Mouse (Mus musculus): ENCODE data around the gene Ccpg1os.

The Ccpg1os gene

GRCm38 (mm10) chr9:72985250-72986220 is at the start of gene Ccpg1os, which contains the start of gene Ccpg1:
Ccpg1os (minus strand) TSS chr9:72985382.
Ccpg1 (plus strand) TSS chr9:72985429.
- DNase-seq (ENCODE audit: low read depth): peak; percentile 98

GRCm38 (mm10) chr9:73033406-73033805 is 48.2 kb upstream of the Ccpg1os start:
- DNase-seq (ENCODE audit: low read depth): no peak

- no peak for DNase-seq (ENCODE audit: low read depth)
Measured at GRCm38 (mm10) chr9:73031421-73031820, 46.2 kb upstream of the Ccpg1os start.

- DNase-seq (ENCODE audit: low read depth): no peak
Measured at GRCm38 (mm10) chr9:73030443-73030842, 45.3 kb upstream of the Ccpg1os start.

GRCm38 (mm10) chr9:73025818-73026636 is 40.8 kb upstream of the Ccpg1os start:
- DNase-seq (ENCODE audit: low read depth): no peak

- DNase-seq (ENCODE audit: low read depth): no peak
Measured at GRCm38 (mm10) chr9:73020566-73021097, 35.5 kb upstream of the Ccpg1os start.

- DNase-seq (ENCODE audit: low read depth): no peak
Measured at GRCm38 (mm10) chr9:73019841-73020240, 34.7 kb upstream of the Ccpg1os start.

GRCm38 (mm10) chr9:73014724-73015123 is 29.5 kb upstream of the Ccpg1os start:
- no peak for DNase-seq (ENCODE audit: low read depth)

GRCm38 (mm10) chr9:73012629-73013028 is 27.4 kb upstream of the Ccpg1os start:
- DNase-seq (ENCODE audit: low read depth): peak; percentile 14

GRCm38 (mm10) chr9:73008384-73008783 is 23.2 kb upstream of the Ccpg1os start:
- no peak for DNase-seq (ENCODE audit: low read depth)

- DNase-seq (ENCODE audit: low read depth): peak; percentile 43
Measured at GRCm38 (mm10) chr9:73006175-73006574, 21.0 kb upstream of the Ccpg1os start.

- DNase-seq (ENCODE audit: low read depth): no peak
Measured at GRCm38 (mm10) chr9:73005106-73005505, 19.9 kb upstream of the Ccpg1os start.

GRCm38 (mm10) chr9:73004076-73004475 is 18.9 kb upstream of the Ccpg1os start:
- DNase-seq (ENCODE audit: low read depth): no peak

- no peak for DNase-seq (ENCODE audit: low read depth)
Measured at GRCm38 (mm10) chr9:73002177-73002576, 17.0 kb upstream of the Ccpg1os start.

GRCm38 (mm10) chr9:73001314-73002011 is 16.3 kb upstream of the Ccpg1os start:
- DNase-seq (ENCODE audit: low read depth): no peak

- DNase-seq (ENCODE audit: low read depth): peak; percentile 22
Measured at GRCm38 (mm10) chr9:73000487-73000886, 15.3 kb upstream of the Ccpg1os start.

- DNase-seq (ENCODE audit: low read depth): no peak
Measured at GRCm38 (mm10) chr9:72996806-72997205, 11.6 kb upstream of the Ccpg1os start.

- DNase-seq (ENCODE audit: low read depth): no peak
Measured at GRCm38 (mm10) chr9:72996167-72996566, 11.0 kb upstream of the Ccpg1os start.

GRCm38 (mm10) chr9:72992576-72992975 is 7.4 kb upstream of the Ccpg1os start:
- no peak for DNase-seq (ENCODE audit: low read depth)

GRCm38 (mm10) chr9:72991420-72991819 is 6.2 kb upstream of the Ccpg1os start:
- DNase-seq (ENCODE audit: low read depth): no peak

- no peak for DNase-seq (ENCODE audit: low read depth)
Measured at GRCm38 (mm10) chr9:72988706-72989105, 3.5 kb upstream of the Ccpg1os start.

GRCm38 (mm10) chr9:72987703-72988102 is 2.5 kb upstream of the Ccpg1os start:
- DNase-seq (ENCODE audit: low read depth): peak; percentile 33
